Mouse (Mus musculus): ENCODE results near the gene Gabarapl2. TPM values are rescaled to one million over a fixed set of nuclear protein-coding genes. Genes with fewer than 3 reads are reported as not detected.

Gabarapl2 gene
- total RNA-seq (2021) = 100 to 1,000 TPM; 105 to 106 TPM
- long read RNA-seq, experiment 1, transcript Gabarapl2-201 (4 exons, 1,677 nt) = major isoform, 147 of 153 reads
- long read RNA-seq, experiment 1, partial matches to known transcripts = 4 of 153 reads
- long read RNA-seq, experiment 1, other reads (novel, unspliced or antisense) = 2 of 153 reads
- long read RNA-seq, experiment 2, transcript Gabarapl2-201 (4 exons, 1,677 nt) = major isoform, 147 of 150 reads
- long read RNA-seq, experiment 2, partial matches to known transcripts = 1 of 150 reads
- long read RNA-seq, experiment 2, other reads (novel, unspliced or antisense) = 2 of 150 reads

DNA sequence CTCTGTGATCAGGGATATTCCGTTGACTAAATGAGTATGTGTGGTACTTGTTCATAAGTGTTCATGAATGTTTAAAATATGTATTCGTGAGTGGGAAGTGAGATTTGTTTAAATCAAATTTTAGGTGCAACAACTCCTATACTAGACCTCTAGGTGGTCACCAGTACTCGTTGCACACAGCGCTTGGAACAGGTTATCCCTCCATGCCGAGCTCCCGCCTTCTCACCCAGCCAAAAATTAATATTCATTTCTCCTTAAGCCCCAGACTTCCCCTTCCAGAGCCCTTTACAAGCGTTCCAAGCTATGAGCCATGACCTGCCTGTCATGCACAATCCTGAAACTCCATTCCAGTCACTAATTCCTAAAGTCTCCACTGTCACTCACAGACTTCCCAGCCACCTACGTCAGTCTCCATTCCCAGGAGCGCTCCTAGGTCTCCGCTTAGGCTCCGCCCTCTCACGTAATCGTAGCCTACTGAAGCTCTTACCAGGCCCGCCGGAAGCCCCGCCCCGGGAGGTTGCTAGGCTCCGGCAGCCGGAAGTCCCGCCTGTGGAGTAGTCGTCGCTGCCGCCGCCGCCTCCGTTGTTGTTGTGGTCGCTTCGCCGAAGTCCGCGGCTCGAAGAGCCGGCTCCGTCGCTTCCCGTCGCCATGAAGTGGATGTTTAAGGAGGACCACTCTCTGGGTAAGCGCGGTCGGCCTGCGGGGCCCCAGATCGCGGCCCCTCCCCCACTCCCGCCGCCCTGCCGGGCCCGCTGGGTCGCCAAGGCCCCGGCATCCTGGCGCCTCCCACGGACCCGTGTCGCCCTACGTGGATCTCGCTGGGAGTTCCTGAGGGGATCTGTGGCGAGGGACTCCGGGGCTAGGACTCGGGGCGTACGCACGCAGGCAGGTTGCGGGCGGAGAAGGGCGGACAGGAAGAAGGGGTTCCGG, at the start of gene Gabarapl2:
Gene Gabarapl2, plus strand, starts transcription at position 533 of the 930 bp plus-strand sequence.
- peak; percentile 96 for DNase-seq

DNA sequence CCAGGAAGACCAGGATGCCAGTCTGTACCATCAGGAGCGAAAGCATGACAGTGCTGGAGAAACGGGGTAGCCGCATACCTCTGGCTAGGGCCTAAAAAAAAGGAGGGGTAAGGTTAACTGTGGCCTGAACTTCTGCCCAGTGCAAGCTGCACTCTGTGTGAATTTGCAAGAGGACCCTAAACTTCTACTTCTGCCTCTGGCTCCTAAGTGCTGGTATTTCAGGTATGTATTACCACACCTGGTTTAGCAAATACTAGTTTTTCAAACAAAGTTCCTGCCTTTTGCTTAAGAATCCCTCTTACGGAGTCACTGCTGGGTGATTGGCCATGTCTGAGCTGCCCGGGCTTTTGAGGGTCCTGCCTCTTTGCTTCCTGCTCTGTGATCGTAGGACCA, 49.6 kb upstream of the Gabarapl2 start:
- DNase-seq = no peak

DNA sequence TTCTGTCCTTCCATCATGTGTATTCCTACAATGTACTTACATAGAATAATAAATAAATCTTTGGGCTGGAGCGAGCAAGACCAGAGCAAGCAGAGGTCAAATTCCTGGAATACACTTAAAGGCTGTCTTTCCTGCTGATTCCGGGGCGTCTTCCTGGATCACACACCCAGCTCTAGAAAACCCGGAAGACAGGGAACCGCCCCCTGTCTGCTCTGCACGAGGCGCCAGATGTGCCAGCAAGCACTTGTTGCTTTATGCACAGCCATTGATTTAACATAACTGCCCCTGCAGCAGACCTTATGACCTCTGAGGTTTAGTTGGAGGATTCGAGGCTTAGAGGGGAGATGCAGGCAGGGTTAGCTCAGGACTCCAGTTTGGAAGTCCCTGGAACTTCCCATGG, 48.5 kb upstream of the Gabarapl2 start:
- no peak for DNase-seq

DNA sequence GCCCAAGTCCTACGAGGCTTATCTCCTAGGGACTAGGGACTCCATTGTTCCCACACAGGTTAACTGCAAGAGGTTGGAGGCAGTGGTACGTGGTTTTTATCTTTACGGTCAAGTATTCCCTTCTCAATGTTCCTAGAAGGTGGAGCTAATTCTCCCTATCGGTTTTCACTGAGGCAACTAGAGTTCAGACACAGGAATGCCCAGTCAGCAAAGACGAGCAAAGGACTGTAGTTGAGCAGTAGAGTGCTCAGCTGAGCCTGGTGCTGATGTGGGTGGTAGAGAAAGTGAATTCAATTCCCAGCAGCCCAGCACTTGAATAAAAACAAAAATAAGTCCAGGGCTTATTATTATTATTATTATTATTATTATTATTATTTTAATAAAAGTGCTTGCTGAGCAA, 47.9 kb upstream of the Gabarapl2 start:
- no peak for DNase-seq

DNA sequence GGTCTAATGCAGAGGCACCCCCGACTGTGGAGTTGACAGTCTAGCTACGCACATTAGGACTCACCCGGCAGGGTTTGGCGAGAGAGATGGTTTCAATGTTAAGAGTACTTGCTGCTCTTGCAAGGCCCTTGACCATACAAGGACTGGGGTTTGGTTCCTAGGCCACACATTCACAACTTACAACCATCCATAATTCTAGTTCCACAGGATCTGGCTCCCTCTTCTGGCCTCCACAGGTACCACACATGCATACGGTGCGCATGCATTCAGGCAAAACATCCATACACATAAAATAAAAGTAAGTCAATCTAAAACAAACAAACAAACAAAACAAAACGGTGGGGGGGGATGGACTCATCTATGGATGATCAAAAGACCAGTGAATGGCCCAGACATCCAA, 45.5 kb upstream of the Gabarapl2 start:
- no peak for DNase-seq

DNA sequence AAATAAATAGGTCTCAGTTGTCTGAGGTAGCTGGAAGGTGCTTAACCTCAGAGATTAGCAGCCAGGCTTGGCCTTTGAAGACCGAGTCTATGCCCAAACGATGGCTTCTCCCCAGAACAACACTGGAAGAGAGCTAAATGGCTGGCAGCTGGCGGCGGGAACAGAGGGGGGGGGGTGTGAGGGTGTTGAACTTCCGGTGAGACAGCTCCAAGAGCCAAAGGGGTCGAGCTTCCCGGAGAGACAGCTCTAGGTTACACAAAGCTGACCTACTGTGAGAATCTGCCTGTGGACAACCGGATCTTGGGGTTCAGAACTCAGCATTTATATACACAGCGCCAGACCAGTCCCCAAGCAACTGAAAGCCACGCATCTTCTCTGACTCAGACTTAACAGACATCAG, 41.9 kb upstream of the Gabarapl2 start:
- DNase-seq = no peak

DNA sequence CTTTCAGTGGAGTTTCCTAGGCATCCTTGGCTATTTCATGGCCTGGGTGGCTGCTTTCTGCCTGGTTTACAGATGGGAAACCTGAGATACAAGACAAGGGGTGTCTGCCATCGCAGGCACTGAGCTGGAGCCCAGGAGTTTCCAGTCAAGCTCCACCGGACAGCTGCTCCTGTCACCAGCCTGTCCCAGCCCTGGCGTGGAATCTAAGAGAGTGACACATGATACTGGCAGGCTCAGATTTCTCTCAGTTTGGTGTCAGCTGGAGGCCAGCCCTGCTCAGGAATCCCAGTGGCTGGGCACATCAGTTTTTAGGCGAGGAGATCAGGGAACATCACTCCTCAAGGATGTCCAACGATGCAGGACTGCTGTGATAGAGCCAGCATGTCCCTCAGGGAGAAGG, 38.4 kb upstream of the Gabarapl2 start:
- peak; percentile 80 for DNase-seq

DNA sequence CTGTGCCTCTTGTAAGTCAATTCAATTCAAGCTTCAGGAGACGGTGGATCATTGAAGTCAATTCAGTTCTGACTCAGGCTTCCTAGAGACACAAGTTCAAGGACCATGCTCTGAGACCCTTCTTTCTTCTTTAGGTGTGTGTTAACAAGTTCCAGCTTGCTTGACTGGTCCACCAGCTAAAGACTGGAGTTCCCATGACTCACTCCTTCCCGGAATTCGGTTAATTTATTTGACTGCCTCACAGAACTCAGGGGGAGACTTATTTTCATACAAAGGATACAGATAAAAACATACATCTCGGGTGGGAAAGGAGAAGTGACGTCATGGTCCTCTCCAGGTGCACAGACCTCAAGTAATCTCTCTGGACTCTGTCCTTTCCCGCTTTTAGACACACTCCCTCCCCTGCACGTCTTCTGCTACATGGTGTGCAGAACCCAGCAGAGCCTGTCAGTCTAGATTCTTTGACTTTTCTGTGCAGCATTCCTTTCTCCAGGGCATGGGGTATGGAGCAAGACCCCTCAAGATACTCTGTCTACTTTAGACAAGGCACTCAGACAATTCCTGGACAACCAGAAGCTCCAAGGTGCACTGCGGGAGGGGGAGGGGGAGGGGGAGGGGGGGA, 34.9 kb upstream of the Gabarapl2 start:
- DNase-seq = no peak

DNA sequence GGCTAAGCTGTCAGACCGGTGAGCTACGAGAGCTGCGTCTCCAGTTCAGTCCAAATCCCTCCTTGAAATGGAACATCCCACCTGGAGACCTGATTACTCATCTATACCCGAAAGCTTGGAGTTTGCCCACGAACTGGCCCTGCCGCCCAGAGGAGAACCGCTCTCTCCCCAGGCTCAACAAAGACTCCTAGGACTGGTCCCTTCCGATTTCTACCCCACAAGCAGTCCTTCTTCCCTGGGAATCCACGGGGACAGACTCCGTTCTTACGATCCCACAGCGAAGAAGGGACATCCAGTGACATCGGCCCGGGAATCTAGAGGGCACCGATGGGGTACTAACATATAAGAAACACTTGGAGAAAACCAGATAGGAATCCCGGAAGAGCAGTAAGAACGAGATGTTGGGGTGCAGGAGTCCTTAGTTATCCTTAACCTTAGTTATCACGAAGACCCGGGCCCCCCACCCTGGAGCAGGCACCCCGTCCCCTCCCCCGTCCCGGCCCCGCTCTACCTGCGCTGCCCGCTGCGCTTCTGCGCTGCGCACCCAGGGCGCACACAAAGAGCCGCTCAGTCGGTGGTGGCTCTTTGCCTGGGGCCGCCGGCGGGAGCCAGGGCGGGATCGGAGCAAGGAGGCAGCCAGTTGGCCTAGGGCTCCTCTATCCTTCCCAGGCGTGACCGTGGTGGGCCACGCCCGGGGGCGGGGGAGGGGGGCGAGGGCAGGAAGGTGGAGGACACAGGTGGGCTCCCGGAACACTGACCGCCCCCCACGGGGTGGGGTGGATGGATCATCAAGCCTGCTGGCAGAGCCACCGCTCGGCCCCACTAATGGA, 30.7 kb upstream of the Gabarapl2 start, which contains the start of gene Chst5:
Gene Chst5, minus strand, starts transcription at position 827 of the 830 bp plus-strand sequence.
- DNase-seq = no peak

DNA sequence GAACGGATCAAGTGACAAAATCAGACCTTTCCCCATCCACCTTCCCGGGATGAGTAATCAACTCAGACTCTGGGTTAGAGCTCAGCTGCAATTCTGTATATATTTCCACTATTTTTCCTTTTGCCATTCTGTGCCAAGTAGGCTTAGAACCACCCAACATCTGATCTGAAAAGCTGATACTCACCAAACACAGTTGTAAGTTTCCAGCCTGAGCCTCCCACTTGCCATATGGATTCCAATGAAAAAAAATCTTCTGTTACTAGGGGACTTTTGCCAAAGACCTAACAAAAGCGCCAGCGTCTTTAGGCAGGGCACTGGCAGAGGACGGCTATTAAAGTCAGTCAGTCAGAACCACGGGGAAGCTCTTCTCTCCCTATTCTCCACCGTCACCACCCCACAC, 28.9 kb upstream of the Gabarapl2 start:
- no peak for DNase-seq

DNA sequence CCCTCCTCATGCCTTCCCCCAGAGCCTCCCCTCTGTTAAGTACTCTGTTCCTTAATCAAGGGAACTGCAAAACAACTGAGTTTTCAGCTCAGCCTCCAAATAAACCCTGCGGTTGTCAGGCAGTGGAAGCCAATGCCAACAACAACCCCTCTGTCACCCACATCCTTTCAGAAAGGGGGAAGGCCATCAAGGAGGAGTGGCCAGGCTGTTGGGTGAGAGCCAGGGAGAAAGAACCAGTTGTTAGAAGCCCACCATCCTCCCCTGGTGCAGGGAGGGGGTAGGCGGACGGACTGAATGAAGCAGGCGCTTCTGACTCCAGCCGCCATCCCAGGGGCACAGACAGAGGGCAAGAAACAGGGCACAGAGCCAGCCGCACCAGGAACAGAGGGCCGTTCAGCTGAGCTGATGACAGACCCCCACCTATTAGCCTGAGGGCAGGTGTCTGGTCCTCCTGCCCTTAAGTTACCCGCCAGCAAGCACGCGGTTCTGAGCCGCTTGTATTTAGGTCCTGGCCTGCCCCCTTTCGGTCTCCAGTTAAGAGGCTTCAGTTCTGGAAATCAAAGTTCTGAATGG, 27.6 kb upstream of the Gabarapl2 start:
- no peak for DNase-seq

DNA sequence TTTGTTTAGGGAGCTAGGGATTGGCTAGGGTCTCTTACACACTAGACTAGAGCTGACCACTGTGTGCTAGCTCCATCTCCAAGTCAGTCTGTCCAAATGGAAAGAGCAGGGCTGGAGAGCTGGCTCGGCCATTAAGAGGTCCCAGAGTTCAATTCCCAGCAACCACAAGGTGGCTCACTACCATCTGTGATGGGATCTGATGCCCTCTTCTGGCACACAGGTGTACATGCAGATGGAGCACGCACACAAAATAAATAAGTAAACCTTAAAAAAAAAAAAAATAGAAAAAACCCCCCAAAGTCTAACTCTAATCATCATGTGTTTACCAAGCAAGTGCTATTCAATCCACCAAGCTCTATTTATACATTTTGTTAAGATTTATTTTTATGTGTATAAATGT, 20.8 kb upstream of the Gabarapl2 start:
- no peak for DNase-seq

DNA sequence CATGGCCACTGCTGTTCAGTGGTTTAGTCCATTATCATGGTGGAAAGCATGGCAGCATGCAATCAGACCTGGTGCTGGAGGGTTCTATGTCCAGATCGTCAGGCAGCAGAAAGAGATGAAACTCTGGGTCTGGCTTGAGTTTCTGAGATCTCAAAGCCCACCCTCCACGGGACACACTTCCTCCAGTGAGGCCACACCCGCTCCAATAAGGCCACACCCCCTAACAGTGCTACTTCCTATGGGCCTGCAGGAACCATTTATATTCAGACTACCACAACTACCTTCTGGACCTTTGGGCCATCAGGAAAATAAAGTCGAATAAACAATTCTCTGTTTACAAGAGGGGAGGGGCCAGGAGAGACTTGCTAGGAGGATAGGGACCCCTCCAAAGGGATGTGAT, 19.5 kb upstream of the Gabarapl2 start:
- DNase-seq = no peak

DNA sequence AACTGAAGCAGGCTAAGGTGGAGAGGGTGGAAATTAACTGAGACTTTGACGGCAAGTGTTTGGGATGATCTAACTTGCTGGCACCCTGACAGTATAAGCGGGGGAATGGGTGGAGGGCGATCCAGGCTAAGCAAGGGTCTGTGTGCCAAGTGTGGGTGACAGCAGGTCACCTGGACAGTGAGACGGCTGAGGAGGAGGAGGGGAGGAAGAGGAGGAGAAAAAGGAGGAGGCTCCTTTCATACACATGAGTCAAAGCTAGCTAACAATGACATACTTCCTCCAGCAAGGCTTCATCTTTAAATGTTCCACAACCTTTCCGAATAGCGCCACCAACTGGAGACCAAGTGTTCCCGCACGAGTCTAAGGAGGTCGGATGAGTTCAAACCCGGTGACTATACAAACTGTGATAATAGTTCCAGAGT, 17.1 kb upstream of the Gabarapl2 start:
- peak; percentile 36 for DNase-seq

DNA sequence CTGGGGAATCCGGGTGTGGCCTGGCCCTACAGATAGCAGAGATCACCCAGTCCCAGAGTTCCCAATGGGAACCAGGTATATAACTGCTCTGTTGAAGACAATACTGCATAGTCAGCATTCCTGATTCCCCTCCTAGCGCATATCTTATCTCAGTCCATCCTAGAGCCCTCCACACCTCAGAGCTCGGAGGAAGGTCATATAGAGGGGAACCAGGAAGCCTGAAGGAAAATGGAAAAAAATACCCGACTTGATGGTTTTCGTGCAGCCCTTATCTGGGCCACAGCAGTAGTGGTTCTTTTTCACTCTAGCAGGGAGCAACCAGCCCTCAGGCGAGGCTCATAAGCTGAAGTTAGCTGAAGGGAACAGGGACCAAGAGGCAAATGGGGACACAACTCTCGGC, 15.5 kb upstream of the Gabarapl2 start:
- no peak for DNase-seq

DNA sequence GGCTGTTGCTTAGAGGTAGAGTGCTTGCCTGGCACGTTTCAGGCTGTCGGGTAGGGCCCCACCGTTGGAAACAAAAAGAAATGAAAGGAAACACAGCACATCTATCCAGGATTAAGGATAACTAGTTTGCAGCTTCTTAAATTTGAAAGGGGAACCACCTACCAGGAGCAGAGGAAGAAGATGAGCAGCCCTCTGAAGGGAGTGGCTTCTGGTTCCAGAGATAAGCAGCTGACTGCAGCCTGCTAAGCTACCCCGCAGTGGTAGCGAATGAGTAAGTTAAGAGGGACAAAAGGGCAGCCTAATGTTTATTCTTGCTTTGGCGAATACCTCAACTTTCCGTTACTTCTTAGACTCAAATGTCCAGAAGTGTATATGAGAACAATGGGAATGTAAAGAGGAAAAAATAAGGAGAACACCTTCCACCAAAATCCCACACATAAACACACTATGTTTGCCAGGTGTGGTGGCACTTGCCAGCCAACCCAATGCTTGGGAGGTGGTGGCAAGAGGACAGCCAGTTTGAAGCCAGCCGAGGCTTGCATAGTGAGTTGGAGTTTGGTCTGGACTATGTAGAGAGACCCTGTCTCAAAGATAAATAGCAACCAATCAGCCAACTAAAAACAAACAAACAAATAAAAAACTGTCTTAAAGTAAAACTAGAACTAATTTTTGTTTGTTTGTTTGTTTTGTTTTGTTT, 10.7 kb upstream of the Gabarapl2 start:
- DNase-seq = no peak

DNA sequence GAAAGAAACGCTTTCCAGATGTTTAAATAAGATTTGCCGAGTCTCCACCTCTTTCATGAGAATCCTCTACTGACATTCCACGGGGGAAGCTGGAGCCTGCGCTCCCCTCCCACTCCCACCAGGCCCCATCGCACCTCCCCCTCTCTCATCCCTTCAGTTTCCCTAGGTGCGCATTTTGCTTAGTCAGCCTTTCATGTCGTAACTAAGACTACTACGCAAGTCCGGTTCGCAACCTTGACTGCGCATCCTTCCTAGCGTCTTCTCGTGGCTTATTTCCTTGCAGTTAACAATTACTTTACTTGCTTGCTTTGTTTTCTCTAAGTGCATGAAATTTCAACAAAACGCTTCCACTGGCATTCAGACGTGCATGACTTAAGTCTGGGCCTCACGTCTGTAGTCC, 8.8 kb upstream of the Gabarapl2 start:
- no peak for DNase-seq

DNA sequence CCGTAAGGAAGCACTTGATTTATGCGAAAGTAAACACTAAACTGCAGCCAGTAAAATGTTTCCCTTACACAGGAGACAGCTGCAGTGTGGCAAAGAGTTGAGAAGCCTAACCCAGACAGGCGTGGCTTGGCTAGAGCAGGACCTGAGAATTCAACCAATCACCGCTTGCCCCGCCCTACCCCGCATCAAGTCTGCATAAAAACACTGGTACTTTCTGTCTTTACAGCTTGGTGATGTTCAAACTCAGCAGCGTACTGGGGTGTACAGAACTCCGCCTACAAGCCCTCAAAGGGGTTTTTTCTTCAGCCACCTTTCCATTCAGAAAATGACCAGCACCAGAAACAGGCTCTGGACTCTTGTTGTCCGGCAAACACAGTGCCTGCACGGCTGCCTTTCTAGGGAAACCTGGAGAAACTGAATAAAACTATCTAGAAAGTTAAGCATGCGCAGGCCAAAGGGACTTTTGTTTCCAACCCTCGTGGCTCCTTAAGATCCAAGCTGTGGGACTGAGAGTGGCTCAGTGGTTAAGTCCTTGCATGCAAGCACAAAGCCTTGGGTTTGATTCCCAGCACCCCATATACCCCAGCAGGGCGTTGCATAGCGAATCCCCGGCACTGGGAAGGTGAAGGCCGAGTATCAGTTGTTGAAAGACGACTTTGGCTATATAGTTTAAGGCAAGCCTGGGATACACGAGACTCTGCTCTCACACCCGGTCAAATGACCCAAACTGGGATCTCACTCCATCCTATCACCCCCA, 7.7 kb upstream of the Gabarapl2 start:
- DNase-seq = peak; percentile 68

DNA sequence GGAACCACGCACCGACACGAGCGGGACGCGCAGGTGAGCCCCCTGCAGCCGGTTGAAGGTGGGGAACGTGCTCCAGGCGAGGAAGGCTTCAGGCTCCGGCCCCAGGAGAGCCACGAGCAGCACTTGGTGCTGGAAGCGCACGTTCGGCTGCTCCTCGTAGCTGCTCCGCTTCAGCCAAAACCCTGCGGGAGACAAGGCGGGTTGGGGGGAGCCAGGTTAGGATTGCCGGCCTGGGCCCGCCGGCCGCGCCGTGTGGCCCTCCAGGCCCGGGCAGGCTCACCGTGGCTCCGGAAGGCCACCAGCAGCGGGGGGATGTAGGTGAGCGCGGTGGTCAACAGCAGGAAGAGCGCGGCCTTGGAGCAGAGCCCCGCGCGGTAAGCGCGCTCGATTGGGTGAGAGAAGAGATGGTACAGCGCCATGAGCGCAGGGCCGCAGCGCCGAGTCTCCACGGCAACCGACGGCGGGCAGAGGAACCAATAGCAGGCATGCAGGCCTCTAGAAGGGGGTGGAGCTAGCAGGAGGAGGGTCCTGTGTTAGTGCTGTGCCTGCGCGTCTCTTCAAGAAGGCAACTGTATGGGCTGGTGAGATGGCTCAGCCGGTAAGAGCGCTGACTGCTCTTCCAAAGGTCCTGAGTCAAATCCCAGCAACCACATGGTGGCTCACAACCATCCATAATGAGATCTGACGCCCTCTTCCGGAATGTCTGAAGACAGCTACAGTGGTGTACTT, 7.0 kb upstream of the Gabarapl2 start, which contains the start of gene Tmem231:
Gene Tmem231, minus strand, starts transcription at position 534 of the 729 bp plus-strand sequence.
- DNase-seq = peak; percentile 87
